Mouse (Mus musculus) lung, postnatal 0 days (tissue): ENCODE measurements at regions not wholly inside any gene's neighbourhood (a gene's known extent, or its start where the extent isn't known, plus 50 kb on each side); places are given as distances from the start of the nearest gene placed in this dataset.

Source experiments
- CTCF ChIP-seq: IDR thresholded peaks from 2 replicates; pipeline ENCODE4 v1.5.1; 2016; ENCODE audit warnings: antibody characterized with exemption, mild to moderate bottlenecking
- EP300 ChIP-seq: IDR thresholded peaks from 2 replicates; pipeline ENCODE4 v1.6.1; 2016; ENCODE audit warnings: antibody characterized with exemption, mild to moderate bottlenecking, control low read depth

GRCm38 (mm10) chr15:93921457-93922234 is 326.0 kb upstream of the Prickle1 start:
- TF ChIP-seq CTCF (no peak), EP300 (no peak)
